Mouse (Mus musculus) forebrain, embryonic 13.5 days (tissue): ENCODE results near the gene Gm14137. TPM values are rescaled to one million over a fixed set of nuclear protein-coding genes. Genes with fewer than 3 reads are reported as not detected.

ENCODE experiments used
- ATAC-seq: fragments of 200-750 bp; cut with Nextera tagmentation; 2 replicates; pipeline ENCODE4 v1.8.0; 2017
- H3K27ac ChIP-seq: fragments of 300-500 bp; sonication (generic); 2 replicates; pipeline ENCODE4 v1.5.1; 2015; ENCODE audit warnings: inconsistent platforms, mild to moderate bottlenecking, moderate library complexity
- H3K27me3 ChIP-seq: fragments of 300-500 bp; sonication (generic); 2 replicates; pipeline ENCODE4 v1.6.1; 2015; ENCODE audit warnings: mild to moderate bottlenecking, inconsistent platforms
- H3K36me3 ChIP-seq: fragments of 300-500 bp; sonication (generic); 2 replicates; pipeline ENCODE4 v1.6.1; 2015; ENCODE audit warnings: mild to moderate bottlenecking, inconsistent platforms; ENCODE audit not compliant: poor library complexity, severe bottlenecking
- H3K4me1 ChIP-seq: fragments of 300-500 bp; sonication (generic); 2 replicates; pipeline ENCODE4 v1.6.1; 2015; ENCODE audit warnings: inconsistent platforms
- H3K4me2 ChIP-seq: fragments of 300-500 bp; sonication (generic); 2 replicates; pipeline ENCODE4 v1.6.1; 2015; ENCODE audit warnings: inconsistent platforms, mild to moderate bottlenecking, moderate library complexity
- H3K4me3 ChIP-seq: fragments of 300-500 bp; sonication (generic); 2 replicates; pipeline ENCODE4 v1.5.1; 2015; ENCODE audit warnings: mild to moderate bottlenecking, inconsistent platforms
- H3K9ac ChIP-seq: fragments of 300-500 bp; sonication (generic); 2 replicates; pipeline ENCODE4 v1.6.1; 2015; ENCODE audit warnings: mild to moderate bottlenecking, inconsistent platforms
- H3K9me3 ChIP-seq: fragments of 300-500 bp; sonication (generic); replicated peaks from 2 replicates; pipeline ENCODE4 v1.6.1; 2016; ENCODE audit warnings: inconsistent platforms
- WGBS: fragments of 180-500 bp; shearing (Covaris S2); methylation state at CpG from one replicate; pipeline ENCODE4 v1.1.7; 2015; 5-methylcytosine and 5-hydroxymethylcytosine counted together
- polyA plus RNA-seq: library from polyadenylated mRNA; unstranded; fragments of >200 nt; fragmentation: Nextera tagmentation; extraction: Ambion mirVana; gene quantifications from 2 replicates; pipeline ENCODE4 v1.2.1, GENCODE M21; 2015

Gene Gm14137
- polyA plus RNA-seq: 0.88 and 0.93 TPM in 2 replicates

DNA sequence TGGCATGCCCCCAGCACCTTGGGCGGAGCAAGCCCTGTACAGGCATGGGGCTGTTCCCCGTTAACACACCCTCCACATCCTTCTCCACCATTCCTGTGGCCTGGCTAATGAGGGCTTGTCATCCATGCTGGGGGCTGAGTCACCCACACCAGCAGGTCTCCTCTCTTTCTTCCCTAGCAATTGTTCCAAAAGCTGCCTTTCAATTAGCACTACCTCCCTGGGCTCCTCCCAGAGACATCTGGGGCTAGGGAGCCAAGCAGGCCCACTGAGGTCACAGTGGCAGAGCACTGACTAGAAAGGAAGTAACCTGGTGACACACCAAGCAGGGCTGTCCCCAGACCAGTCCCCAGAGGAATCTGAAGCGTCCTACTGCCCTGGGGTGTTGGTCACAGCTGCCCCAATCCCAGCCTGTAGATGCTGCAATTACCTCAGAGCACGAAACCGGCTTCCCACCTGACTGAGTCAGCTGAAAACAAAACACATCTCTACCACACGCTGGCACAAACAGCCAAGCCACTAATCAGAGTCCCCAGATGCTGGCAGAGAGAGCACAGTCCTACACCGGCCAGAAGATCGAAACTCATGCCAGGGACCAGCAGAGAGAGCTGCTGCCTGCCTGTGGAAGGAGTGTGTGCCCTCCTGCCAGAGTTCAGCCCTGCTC is at the start of gene Gm14137:
Gene Gm14137 (plus strand): TSS at position 519 of the 661 bp plus-strand sequence.
- Histone ChIP-seq H3K4me1 (peaks cover 26% of the 10 kb centered on the region), H3K9ac (peak within 1 kb of the TSS; percentile 19; the same call in 1 of the 2 replicates), H3K4me3 (no peak within 1 kb of the TSS), H3K27ac (0 out of 2 replicates have a peak within 1 kb of the TSS, but pooled peaks have one; percentile 14), H3K4me2 (no peak within 1 kb of the TSS), H3K9me3 (no peaks in the 10 kb centered on the region), H3K27me3 (peaks cover 7% of the 10 kb centered on the region; the same call in 1 of the 2 replicates), H3K36me3 (peaks cover 13% of the 10 kb centered on the region)
- no peak for ATAC-seq
- WGBS: 26% methylated on average over 8 of the region's 8 CpGs

DNA sequence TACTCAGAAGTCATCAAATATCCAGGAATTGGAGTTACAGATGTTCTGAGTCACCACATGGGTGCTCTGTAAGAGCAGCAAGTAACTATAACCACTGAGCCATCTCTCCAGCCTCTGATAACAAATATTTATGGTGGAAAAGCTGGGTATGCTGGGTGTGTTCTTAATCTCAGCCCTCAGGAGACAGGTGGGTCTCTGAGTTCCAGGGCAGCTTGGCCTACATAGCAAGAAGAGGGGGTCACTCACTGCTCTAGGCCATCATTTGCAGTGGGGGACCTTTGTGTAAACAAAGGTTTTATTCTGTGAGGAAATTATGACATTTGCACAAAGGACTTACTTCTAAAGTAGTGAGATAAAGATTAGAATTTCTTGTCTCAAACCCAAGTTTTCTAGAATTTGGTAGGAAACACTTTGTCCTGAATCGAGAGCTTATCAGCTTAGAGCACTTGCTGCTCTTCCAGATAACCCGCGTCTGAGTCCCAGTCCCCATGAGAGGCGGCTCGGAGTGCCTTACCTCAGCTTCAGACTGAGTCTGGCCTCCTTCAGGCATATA is 37.9 kb upstream of the Gm14137 start:
- Histone ChIP-seq H3K4me2 (no peak overlapping the region), H3K9me3 (no peaks in the 10 kb centered on the region), H3K4me3 (no peak overlapping the region), H3K27me3 (no peaks in the 10 kb centered on the region), H3K36me3 (peaks cover 83% of the 10 kb centered on the region), H3K9ac (no peak overlapping the region), H3K27ac (no peak overlapping the region), H3K4me1 (no peaks in the 10 kb centered on the region)
- ATAC-seq: no peak
- 90% methylated on average over 5 of the region's 5 CpGs for WGBS

GRCm38 (mm10) chr2:119145199-119145598 is 29.1 kb upstream of the Gm14137 start:
- Histone ChIP-seq H3K27ac (no peak overlapping the region), H3K9ac (no peak overlapping the region), H3K27me3 (no peaks in the 10 kb centered on the region), H3K4me1 (no peaks in the 10 kb centered on the region), H3K4me3 (no peak overlapping the region), H3K4me2 (no peak overlapping the region), H3K9me3 (peaks cover 4% of the 10 kb centered on the region), H3K36me3 (peaks cover 96% of the 10 kb centered on the region)
- ATAC-seq: no peak
- WGBS: 87% methylated on average over 2 of the region's 2 CpGs

GRCm38 (mm10) chr2:119146435-119146834 is 27.9 kb upstream of the Gm14137 start:
- peaks cover 4% of the 10 kb centered on the region for H3K9me3 ChIP-seq
- H3K4me2 ChIP-seq: no peak overlapping the region
- no peak overlapping the region for H3K9ac ChIP-seq
- no peak overlapping the region for H3K27ac ChIP-seq
- 86% methylated on average over 6 of the region's 6 CpGs for WGBS
- no peak overlapping the region for H3K4me3 ChIP-seq
- H3K4me1 ChIP-seq: no peaks in the 10 kb centered on the region
- H3K27me3 ChIP-seq: no peaks in the 10 kb centered on the region
- ATAC-seq: no peak
- peaks cover 97% of the 10 kb centered on the region for H3K36me3 ChIP-seq

DNA sequence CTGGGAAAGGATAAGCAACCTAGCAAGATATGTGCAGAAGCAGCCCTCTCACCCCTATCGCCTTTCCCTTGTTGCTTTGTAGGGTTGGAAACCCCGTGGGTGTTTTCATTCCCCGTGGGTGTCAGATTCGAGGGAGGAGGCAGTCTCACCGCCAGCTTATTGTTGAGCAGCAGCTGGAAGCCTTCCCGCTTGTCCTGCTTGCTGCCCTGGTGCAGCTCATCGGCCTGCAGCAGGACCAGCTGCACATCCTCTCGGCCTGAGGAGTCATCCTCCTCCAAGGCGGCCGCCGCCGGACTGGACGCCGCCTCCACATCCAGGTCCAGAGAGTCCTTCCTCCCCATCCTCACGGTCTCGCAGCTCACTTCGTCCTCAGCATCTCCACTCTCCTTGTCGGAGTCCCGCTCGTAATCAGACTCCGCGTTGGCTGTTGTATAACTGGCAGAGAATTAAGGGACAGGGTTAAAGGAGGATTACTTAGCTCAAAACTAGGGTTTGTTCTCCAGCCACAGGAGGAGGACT is 27.1 kb upstream of the Gm14137 start:
- Histone ChIP-seq H3K4me1 (no peaks in the 10 kb centered on the region), H3K4me2 (no peak overlapping the region), H3K9ac (no peak overlapping the region), H3K27me3 (no peaks in the 10 kb centered on the region), H3K27ac (no peak overlapping the region), H3K4me3 (no peak overlapping the region), H3K9me3 (peaks cover 4% of the 10 kb centered on the region), H3K36me3 (peaks cover 97% of the 10 kb centered on the region)
- no peak for ATAC-seq
- 84% methylated on average over 22 of the region's 22 CpGs for WGBS

- no peaks in the 10 kb centered on the region for H3K27me3 ChIP-seq
- peaks cover 97% of the 10 kb centered on the region for H3K36me3 ChIP-seq
- 92% methylated on average over 8 of the region's 8 CpGs for WGBS
- H3K9ac ChIP-seq: no peak overlapping the region
- no peak overlapping the region for H3K4me3 ChIP-seq
- ATAC-seq: no peak
- H3K9me3 ChIP-seq: peaks cover 4% of the 10 kb centered on the region
- H3K4me1 ChIP-seq: no peaks in the 10 kb centered on the region
- H3K4me2 ChIP-seq: no peak overlapping the region
- H3K27ac ChIP-seq: no peak overlapping the region
Observed at GRCm38 (mm10) chr2:119147775-119148174, 26.5 kb upstream of the Gm14137 start.

GRCm38 (mm10) chr2:119152255-119152654 is 22.1 kb upstream of the Gm14137 start:
- no peaks in the 10 kb centered on the region for H3K27me3 ChIP-seq
- no peak for ATAC-seq
- H3K9me3 ChIP-seq: no peaks in the 10 kb centered on the region
- no peak overlapping the region for H3K9ac ChIP-seq
- H3K4me1 ChIP-seq: peaks cover 17% of the 10 kb centered on the region
- 87% methylated on average over 6 of the region's 6 CpGs for WGBS
- H3K4me2 ChIP-seq: no peak overlapping the region
- H3K4me3 ChIP-seq: no peak overlapping the region
- H3K27ac ChIP-seq: no peak overlapping the region
- peaks cover 69% of the 10 kb centered on the region for H3K36me3 ChIP-seq

DNA sequence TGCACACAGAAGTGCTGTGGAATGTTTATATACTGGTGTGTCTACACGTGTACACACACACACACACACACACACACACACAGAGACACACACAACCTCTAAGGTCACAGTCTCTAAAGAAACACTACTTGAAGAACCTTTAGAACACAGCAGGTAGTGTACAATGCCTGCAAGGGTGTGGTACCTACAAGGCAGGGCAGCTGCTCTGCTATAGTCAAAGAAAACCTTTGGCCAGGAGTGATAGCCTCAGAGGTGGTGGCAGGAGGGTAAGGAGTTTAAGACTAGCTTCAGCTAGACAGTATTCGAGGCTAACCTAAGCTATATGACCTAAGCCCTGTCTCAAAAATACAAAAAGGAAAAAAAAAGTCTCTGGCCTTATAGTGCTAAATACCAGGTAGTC is 19.6 kb upstream of the Gm14137 start:
- WGBS: 93% methylated on average over 2 of the region's 2 CpGs
- H3K36me3 ChIP-seq: peaks cover 45% of the 10 kb centered on the region

DNA sequence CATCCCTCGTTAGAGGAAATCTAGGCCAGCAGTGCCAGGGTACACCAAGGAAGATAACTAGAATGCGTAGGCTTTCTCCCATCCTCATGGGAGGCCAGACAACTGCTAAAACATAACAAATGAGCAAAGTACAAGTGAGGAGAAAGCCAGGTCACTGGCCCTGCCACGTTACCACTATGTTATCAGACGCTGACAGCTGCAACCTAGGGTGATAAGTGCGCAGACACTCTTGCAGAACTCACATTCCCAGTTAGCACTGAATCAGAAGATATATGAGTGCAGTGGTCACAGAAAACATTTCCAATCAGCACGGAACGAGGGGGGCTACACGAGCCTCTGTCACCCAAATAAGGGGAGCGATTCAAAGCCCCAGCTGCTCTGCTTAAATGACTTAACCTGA is 18.9 kb upstream of the Gm14137 start:
- Histone ChIP-seq H3K27ac (no peak overlapping the region), H3K4me1 (peaks cover 21% of the 10 kb centered on the region), H3K9ac (no peak overlapping the region), H3K4me2 (peak overlapping the region; percentile 98), H3K36me3 (peaks cover 38% of the 10 kb centered on the region), H3K4me3 (peak overlapping the region; percentile 96), H3K9me3 (no peaks in the 10 kb centered on the region), H3K27me3 (no peaks in the 10 kb centered on the region)
- WGBS: 87% methylated on average over 9 of the region's 9 CpGs
- no peak for ATAC-seq

More for the DNA sequence above, 19.6 kb upstream of the Gm14137 start:
- H3K4me2 ChIP-seq: no peak overlapping the region
- H3K4me1 ChIP-seq: peaks cover 21% of the 10 kb centered on the region
- no peaks in the 10 kb centered on the region for H3K9me3 ChIP-seq
- H3K27me3 ChIP-seq: no peaks in the 10 kb centered on the region
- H3K27ac ChIP-seq: no peak overlapping the region
- no peak for ATAC-seq
- no peak overlapping the region for H3K4me3 ChIP-seq
- no peak overlapping the region for H3K9ac ChIP-seq

DNA sequence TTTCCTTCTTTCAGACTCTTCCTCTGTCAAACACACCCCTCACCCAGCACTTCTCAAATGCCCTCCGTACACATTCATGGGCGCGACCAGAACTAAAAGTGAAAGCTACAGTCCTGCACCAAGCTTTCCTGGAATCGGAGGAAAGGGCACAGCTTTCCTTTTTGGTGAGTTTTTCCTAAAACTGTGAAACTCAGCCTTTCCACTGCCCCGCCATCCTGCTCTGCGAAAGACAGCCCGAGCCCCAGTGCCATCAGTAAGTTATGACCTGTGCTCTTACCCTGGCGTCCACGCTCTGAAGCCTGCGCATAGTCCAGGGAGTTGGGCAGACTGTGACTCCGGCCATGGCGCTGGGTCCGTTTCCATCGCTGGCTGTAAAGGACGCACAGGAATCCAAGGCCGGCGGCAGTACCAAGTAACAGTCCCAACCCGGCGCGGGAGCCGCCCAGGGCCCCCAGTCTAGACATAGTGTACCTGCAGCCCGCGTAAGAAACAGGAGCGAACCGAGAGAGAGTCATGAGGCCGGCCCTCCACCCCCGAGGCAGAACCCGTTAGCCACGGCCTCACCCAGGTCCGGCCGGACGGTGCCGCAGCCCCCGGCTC is 18.1 kb upstream of the Gm14137 start:
- no peak; the same call in 1 of the 2 replicates for ATAC-seq
- H3K4me1 ChIP-seq: peaks cover 21% of the 10 kb centered on the region
- no peaks in the 10 kb centered on the region for H3K9me3 ChIP-seq

DNA sequence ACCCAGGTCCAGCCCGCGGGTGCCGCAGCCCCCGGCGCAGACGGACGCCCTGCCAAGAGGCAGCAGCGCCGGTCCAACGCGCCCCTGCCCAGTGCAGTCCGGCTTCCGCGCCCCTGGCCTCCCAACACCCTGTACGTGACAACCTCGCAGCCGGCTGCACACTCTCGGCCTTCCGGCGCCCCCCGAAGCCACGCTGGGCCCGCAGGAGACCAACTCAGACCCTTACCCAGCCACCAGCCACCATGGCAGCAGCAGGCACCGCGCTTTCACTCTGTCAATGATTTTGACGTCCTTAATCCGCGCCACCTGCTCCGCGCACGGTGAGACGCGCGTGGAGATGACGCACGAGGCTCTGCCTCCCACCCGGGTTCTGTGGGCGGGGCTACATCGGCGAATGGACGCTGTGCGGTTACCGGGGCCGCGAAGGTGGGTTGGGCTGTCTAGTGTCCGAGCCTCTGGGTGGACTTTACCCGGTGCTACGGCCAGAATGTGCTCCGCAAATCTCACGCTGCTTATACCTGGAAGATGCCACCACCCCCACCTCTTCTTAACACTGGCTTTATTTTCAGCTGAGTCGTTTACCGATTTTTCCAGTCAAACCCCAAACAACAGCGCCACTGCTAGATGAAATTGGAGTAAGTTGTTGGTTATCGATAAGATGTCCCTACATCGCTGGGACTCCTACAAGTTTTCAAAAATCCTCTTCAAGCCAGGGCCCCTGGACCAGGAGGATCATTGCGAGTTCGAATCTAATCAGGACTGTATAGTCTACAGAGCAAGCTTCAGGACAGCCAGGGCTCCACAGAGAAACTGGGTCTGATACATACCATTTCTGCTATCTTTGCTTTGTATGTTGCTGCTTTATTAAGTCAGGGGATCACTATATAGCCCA is 17.4 kb upstream of the Gm14137 start, which contains the start of gene Rmdn3:
Gene Rmdn3 (minus strand): TSS at position 354 of the 892 bp plus-strand sequence.
- ATAC-seq: peak; percentile 93
- WGBS: under 1% methylated on average over 41 of the region's 57 CpGs

More for the DNA sequence above, 18.1 kb upstream of the Gm14137 start:
- Histone ChIP-seq H3K9ac (peak overlapping the region; percentile 94), H3K4me2 (peak overlapping the region; percentile 98), H3K4me3 (peak overlapping the region; percentile 96), H3K36me3 (peaks cover 30% of the 10 kb centered on the region), H3K27me3 (peaks cover under 1% of the 10 kb centered on the region; the same call in 1 of the 2 replicates), H3K27ac (peak overlapping the region; percentile 65; the same call in 1 of the 2 replicates)
- 7% methylated on average over 34 of the region's 34 CpGs for WGBS

More for the DNA sequence above, 17.4 kb upstream of the Gm14137 start, which contains the start of gene Rmdn3:
- Histone ChIP-seq H3K9me3 (no peaks in the 10 kb centered on the region), H3K4me2 (peak within 1 kb of the TSS; percentile 98), H3K4me1 (peaks cover 21% of the 10 kb centered on the region), H3K27me3 (peaks cover 3% of the 10 kb centered on the region; the same call in 1 of the 2 replicates), H3K27ac (peak within 1 kb of the TSS; percentile 65; the same call in 1 of the 2 replicates), H3K36me3 (peaks cover 23% of the 10 kb centered on the region), H3K9ac (peak within 1 kb of the TSS; percentile 94), H3K4me3 (peak within 1 kb of the TSS; percentile 96)
